Comparison of ENCODE assay signal across 9 mouse cellular contexts in genomic region chr10:80887181-80887580, GRCm38 (mm10). TPM values are rescaled to one million over a fixed set of nuclear protein-coding genes. Genes with fewer than 3 reads are reported as not detected.
A peak's percentile ranks its signal among the peaks of the same experiment; 100 is the strongest.
DNase-seq lines count a peak whose midpoint lies in the region; ATAC-seq lines count a peak whose summit lies in the region.
"Had no signal": no experiment of that assay in that cellular context is flagged by ENCODE, and none has a peak within 500 bp of the region (broad histone marks: within the 10 kb centered on the region; RNA-seq: fewer than 3 reads in every experiment).

No protein-coding gene starts in this region.

- peaks cover 27% of the 10 kb centered on the region for H3K27me3 ChIP-seq in hindbrain, embryonic 13.5 days
- H3K27me3 ChIP-seq in hindbrain, embryonic 14.5 days (ENCODE audit: control insufficient read depth, insufficient read depth, low read length), result no peaks in the 10 kb centered on the region

- H3K9me3 ChIP-seq in hindbrain, embryonic 13.5 days, result no peaks in the 10 kb centered on the region
- no peaks in the 10 kb centered on the region for H3K9me3 ChIP-seq in hindbrain, embryonic 14.5 days (ENCODE audit: control insufficient read depth, low read length)

- ATAC-seq in hindbrain, embryonic 13.5 days (ENCODE audit: low FRiP score), result no peak
- ATAC-seq in hindbrain, embryonic 14.5 days (ENCODE audit: low FRiP score), result no peak

- H3K4me3 ChIP-seq in hindbrain, embryonic 13.5 days, result no peak overlapping the region
- H3K4me3 ChIP-seq in hindbrain, embryonic 14.5 days (replicated peaks; ENCODE audit: low read length), result no peak overlapping the region
- H3K4me3 ChIP-seq: megakaryocyte, embryonic 14.5 days had no signal

- no peak for DNase-seq in hindbrain, embryonic 14.5 days (ENCODE audit: low spot score)
- peak; percentile 77 to 78 for DNase-seq in cerebellum, adult 18-20 months
- DNase-seq in heart, postnatal 10 days, result peak; percentile 83 to 84
- DNase-seq in lung, postnatal 4 days, result peak; percentile 41 to 71
- DNase-seq in right cerebral cortex, adult 18-20 months, result no peak
- DNase-seq in thymus, adult 18-20 months, result no peak
- no peak for DNase-seq in spleen, postnatal 36 days (ENCODE audit: low spot score in 2 of 2)

- H3K36me3 ChIP-seq in hindbrain, embryonic 13.5 days, result no peaks in the 10 kb centered on the region
- no peaks in the 10 kb centered on the region for H3K36me3 ChIP-seq in hindbrain, embryonic 14.5 days (replicated peaks; ENCODE audit: control insufficient read depth, insufficient read depth)

- no peak overlapping the region for H3K4me2 ChIP-seq in hindbrain, embryonic 13.5 days
- no peak overlapping the region for H3K4me2 ChIP-seq in hindbrain, embryonic 14.5 days (replicated peaks)

- no peak overlapping the region for H3K27ac ChIP-seq in hindbrain, embryonic 13.5 days
- H3K27ac ChIP-seq in hindbrain, embryonic 14.5 days, result no peak overlapping the region

- H3K4me1 ChIP-seq in hindbrain, embryonic 13.5 days (replicated peaks), result no peaks in the 10 kb centered on the region
- no peaks in the 10 kb centered on the region for H3K4me1 ChIP-seq in hindbrain, embryonic 14.5 days (replicated peaks; ENCODE audit: control insufficient read depth, insufficient read depth, low read length)

- WGBS in hindbrain, embryonic 13.5 days, result 71% methylated on average over 11 of the region's 11 CpGs
- 64% methylated on average over 11 of the region's 11 CpGs for WGBS in hindbrain, embryonic 14.5 days

- intact Hi-C loops in heart, postnatal 10 days (cut with DNase I), result no loop called here

- peak overlapping the region; percentile 49; the same call in 1 of the 2 replicates for H3K9ac ChIP-seq in hindbrain, embryonic 13.5 days
- H3K9ac ChIP-seq in hindbrain, embryonic 14.5 days, result no peak overlapping the region

RNA-seq across cellular contexts. Expression of gene Timm13, which starts 13.6 kb away (rescaled TPM):
- polyA plus RNA-seq in hindbrain, embryonic 13.5 days (2015; fragmentation: Nextera tagmentation; extraction: Ambion mirVana), result 333 and 336 TPM in 2 replicates
- polyA plus RNA-seq in hindbrain, embryonic 14.5 days (2014; fragmentation: Nextera tagmentation; extraction: Ambion mirVana), result 311 and 351 TPM in 2 replicates
- total RNA-seq in heart, postnatal 10 days (2021), result 100 to 1,000 TPM; 163 to 175 TPM

RNA-seq across cellular contexts. Expression of gene Tmprss9, which starts 15.5 kb away (rescaled TPM):
- 0.13 and 0.17 TPM in 2 replicates for polyA plus RNA-seq in hindbrain, embryonic 13.5 days (2015; fragmentation: Nextera tagmentation; extraction: Ambion mirVana)
- polyA plus RNA-seq in hindbrain, embryonic 14.5 days (2014; fragmentation: Nextera tagmentation; extraction: Ambion mirVana), result 0.09 and 0.17 TPM in 2 replicates
- total RNA-seq in heart, postnatal 10 days (2021), result not detected

RNA-seq across cellular contexts. Expression of gene Lmnb2, which starts 30.9 kb away (rescaled TPM):
- polyA plus RNA-seq in hindbrain, embryonic 13.5 days (2015; fragmentation: Nextera tagmentation; extraction: Ambion mirVana), result 41.5 and 43.9 TPM in 2 replicates
- polyA plus RNA-seq in hindbrain, embryonic 14.5 days (2014; fragmentation: Nextera tagmentation; extraction: Ambion mirVana), result 12.9 and 13.8 TPM in 2 replicates
- total RNA-seq in heart, postnatal 10 days (2021), result 10 to 100 TPM; 10.2 to 11.9 TPM

RNA-seq across cellular contexts. Expression of gene Sppl2b, which starts 32.1 kb away (rescaled TPM):
- polyA plus RNA-seq in hindbrain, embryonic 13.5 days (2015; fragmentation: Nextera tagmentation; extraction: Ambion mirVana), result 63.6 and 68.8 TPM in 2 replicates
- 69.3 and 70.3 TPM in 2 replicates for polyA plus RNA-seq in hindbrain, embryonic 14.5 days (2014; fragmentation: Nextera tagmentation; extraction: Ambion mirVana)
- total RNA-seq in heart, postnatal 10 days (2021), result 10 to 100 TPM; 26.0 to 27.7 TPM

RNA-seq across cellular contexts. Expression of gene Lsm7, which starts 32.2 kb away (rescaled TPM):
- polyA plus RNA-seq in hindbrain, embryonic 13.5 days (2015; fragmentation: Nextera tagmentation; extraction: Ambion mirVana), result 210 and 237 TPM in 2 replicates
- 241 and 287 TPM in 2 replicates for polyA plus RNA-seq in hindbrain, embryonic 14.5 days (2014; fragmentation: Nextera tagmentation; extraction: Ambion mirVana)
- 10 to 100 TPM; 23.6 to 28.2 TPM for total RNA-seq in heart, postnatal 10 days (2021)

Comparison
In these comparisons a context has a peak if more than half of its experiments do, and no peak if none do; other contexts are left out.
1. DNase-seq: peak in cerebellum, adult 18-20 months (2 of 2), heart, postnatal 10 days (2 of 2) and lung, postnatal 4 days (2 of 2); none in hindbrain, embryonic 14.5 days (single experiment), right cerebral cortex, adult 18-20 months (single experiment), thymus, adult 18-20 months (0 of 2) and spleen, postnatal 36 days (0 of 2).